Mouse (Mus musculus): ENCODE measurements at regions not wholly inside any gene's neighbourhood (a gene's known extent, or its start where the extent isn't known, plus 50 kb on each side); places are given as distances from the start of the nearest gene placed in this dataset.
"Not testable (repeated sequence)": the region's sequence is repeated elsewhere in the genome, so short reads cannot be mapped to it uniquely, and the experiment has no call there.

GRCm38 (mm10) chr17:4610481-4610880, 383.7 kb upstream of the Arid1b start:
- no peak for DNase-seq

DNA sequence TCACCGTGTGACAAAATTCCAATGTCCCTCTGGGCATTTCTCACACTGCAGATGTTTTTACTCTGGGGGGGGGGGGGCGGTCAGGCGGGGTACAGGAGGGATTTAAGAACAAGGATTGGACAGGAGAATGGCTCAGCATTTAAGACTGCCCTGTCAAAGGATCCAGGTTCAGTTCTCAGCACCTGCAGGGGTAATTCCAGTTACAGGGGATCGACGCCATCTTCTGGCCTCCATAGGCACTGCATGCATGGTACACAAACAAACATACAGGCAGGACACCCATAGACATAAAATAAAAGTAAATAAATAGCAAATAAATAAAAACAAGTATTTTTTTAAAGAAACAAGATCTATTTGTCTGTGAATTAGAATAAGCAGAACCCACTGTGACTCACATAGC, 383.1 kb upstream of the Arid1b start:
- no peak for DNase-seq

DNA sequence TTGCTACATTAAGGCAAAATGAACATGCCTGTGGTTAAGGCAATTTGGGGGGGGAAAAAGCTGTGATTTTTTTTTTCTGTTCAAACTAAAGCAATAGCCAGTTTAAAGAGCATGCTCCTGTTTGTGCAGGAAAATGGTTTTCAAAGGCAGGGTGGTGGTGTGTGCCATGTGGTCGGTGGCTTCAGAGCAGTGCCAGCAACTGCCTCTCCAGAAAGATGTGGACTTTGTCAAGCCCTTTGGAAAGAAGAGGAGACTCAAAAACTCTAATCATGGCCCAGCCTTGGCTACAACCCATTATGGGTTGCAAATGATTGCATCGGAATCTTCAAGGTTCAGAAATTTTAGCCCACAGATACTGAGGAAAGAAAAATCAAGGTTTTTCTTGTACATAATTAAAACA, 382.4 kb upstream of the Arid1b start:
- no peak for DNase-seq

DNA sequence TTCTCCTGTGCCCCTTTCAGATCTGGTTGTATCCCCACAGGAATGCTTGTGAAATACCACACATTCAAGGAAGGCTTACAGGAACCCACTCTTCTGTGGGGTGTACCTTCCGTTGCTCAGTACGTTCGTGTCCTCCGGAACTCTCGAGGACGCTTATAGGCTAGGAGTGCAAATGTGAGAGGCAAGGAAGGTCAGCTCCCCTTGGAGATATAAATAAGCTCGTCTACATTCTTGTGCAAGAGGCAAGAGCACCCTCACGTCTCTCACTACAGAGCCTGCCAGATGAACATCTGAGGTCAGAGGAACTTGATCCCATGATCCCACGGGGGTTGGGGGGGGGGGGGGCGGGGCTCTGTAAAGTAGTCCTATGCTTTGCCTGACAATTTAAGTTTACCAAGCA, 382.0 kb upstream of the Arid1b start:
- no peak for DNase-seq

DNA sequence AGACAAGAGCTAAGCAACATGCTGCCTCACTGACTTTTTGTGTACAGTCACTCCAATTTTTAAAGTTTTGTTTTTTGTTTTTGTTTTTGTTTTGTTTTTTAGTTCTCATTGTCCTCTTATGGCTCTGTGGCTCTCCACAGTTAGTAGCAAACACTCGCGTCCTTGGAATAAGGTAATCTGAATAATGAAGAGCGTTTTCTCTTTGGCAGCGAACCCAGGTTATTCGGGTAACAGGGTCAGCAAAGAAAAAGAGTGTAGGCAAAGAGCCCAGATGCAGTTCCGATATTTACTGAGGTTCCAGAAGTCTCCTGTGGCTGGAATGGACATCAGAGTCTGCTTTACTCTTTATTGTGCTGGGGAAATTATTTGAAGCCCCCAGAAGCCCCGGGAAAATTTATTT, 381.4 kb upstream of the Arid1b start:
- no peak for DNase-seq

- no peak for DNase-seq
Measured at GRCm38 (mm10) chr17:4620361-4620760, 373.8 kb upstream of the Arid1b start.

DNA sequence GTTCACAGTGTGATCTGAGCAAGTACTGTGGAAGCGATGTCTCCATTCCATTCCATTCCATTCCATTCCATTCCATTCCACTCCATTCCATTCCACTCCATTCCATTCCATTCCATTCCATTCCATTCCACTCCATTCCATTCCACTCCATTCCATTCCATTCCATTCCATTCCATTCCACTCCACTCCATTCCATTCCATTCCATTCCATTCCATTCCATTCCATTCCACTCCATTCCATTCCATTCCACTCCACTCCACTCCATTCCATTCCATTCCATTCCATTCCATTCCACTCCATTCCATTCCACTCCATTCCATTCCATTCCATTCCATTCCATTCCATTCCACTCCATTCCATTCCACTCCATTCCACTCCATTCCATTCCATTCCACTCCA, 368.0 kb upstream of the Arid1b start:
- not testable (repeated sequence) for DNase-seq

DNA sequence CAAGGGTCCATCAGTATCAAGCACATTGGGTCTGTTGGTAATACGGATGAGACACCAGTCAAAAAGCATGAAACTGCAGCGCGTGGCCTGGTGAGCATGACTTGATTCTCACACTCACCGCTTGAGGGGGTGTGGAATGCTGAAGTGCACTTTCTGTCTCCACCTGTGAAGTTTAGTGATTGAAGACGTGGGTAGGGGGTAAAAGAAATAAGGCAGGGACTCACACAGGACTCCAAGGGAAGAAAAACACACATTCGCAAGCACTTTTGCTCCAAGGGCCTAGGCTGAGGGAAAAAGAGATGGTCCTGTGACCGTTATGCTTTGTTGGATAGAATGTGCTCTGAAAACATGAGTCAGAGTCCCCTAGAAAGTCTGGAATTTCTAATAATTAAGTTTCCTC, 366.6 kb upstream of the Arid1b start:
- no peak for DNase-seq

DNA sequence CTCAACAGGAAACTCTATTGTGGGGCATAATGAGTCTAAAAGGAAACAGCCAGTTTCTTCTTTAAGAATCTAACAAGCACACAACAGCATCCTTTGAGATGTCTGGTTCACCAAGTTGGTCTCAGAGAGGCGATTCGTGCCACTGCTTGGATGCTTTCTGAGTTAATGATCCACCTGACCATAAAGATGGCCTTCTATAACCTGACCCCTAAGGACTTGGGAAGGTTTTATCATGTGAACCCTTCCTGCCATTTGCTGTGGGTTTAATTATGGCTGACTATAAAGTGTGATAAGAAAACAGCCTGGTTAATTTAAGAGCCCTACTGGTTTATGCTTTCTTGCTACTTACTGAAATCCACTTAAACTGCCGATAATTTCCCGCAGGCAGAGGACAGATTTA, 363.0 kb upstream of the Arid1b start:
- no peak for DNase-seq

DNA sequence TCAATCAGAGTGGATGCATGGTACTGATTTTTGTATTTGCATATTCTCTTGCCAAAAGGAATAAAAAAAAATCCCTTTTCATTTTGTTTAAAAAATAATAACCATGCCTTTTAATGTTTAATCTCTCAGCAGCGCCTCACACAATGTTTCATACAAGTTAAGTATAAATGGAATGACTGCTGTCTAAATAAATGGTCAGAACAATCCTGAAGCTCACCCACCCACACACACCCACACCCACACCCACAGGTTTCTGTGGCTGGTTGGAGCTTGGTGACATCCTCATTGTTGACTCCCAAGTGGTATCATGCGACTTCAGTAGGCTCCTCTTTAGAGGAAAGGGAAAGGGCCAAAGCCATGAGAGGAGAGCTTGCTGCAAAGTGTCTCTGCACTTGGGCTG, 361.6 kb upstream of the Arid1b start:
- DNase-seq: no peak

DNA sequence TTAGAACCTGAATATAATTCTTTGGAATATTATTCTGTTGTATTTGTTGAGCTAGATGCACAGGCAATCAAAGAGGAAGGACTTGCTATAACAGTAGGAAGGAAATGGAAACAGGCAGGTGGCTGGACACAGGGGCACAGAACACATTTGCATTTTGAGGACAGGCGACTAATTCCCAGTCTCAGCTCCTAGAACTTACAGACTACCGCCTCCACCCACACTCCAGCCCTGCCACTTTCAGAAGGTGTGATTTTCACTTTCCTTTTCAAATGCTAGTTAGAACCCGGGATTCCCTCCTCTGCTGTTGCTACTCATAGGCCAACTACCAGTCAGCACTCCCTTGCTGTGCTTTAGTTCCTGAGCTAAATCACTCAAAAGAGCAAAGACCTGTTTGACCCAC, 360.4 kb upstream of the Arid1b start:
- DNase-seq: no peak

- DNase-seq: no peak
Measured at GRCm38 (mm10) chr17:4636796-4637353, 357.3 kb upstream of the Arid1b start.

DNA sequence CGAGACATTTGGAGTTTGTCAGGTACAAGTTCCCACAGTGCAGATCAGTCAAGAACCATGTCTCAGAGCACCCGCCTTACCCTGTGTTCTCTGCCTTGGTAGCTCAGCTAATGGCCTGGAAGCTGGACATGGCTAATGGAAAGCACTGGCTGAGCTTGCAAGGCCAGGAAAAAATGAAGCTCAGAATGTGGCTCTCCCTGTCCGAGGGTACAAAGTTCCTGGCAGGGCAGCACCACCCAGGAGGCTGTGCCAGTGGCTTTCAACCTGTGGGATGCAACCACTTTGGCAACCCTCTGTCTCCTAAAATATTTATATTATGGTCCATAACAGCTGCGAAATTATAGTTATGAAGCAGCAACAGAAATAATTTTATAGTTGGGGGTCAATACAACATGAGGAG, 354.6 kb upstream of the Arid1b start:
- DNase-seq: no peak

GRCm38 (mm10) chr17:4640555-4640954, 353.6 kb upstream of the Arid1b start:
- DNase-seq: no peak

DNA sequence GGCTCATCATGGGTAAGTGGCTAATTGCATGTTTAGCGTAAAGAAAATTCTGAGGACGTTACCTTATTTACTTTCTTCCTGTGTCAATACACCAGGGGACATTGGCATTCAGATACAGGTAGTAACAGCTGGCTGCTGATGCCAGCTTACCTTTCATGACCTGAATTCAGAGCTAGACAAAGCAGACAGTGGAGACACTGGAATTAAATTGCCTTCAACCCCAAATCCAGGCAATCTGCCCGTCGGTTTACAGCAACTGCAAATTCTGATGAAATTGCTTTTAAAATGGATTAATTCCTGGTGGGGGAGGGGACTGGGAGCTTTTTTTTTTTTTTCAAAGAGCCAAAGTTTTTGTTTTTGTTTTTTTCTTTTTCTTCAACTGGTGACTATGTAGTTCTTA, 353.0 kb upstream of the Arid1b start:
- DNase-seq: no peak

GRCm38 (mm10) chr17:4642046-4642445, 352.1 kb upstream of the Arid1b start:
- no peak for DNase-seq

DNA sequence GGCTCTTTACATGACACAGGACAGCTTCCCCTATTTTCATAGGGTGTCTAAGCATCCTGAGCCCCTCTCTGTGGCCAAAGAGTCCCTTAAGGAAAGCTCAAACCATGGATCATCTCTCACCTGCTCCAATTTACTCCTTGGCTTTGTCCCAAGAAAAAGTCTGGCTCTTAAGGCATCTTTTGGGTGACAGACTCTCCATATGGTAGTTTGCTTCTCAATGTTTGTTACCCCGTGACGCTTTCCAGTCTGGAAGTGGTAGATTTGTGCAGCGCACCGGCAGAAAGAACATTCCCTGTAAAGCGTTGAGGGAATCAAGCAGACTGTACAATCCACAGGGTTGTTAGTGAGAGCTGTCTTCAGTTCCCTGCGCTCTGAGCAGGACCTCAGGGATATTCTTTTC, 350.8 kb upstream of the Arid1b start:
- no peak for DNase-seq

GRCm38 (mm10) chr17:4648603-4649002, 345.5 kb upstream of the Arid1b start:
- no peak for DNase-seq

DNA sequence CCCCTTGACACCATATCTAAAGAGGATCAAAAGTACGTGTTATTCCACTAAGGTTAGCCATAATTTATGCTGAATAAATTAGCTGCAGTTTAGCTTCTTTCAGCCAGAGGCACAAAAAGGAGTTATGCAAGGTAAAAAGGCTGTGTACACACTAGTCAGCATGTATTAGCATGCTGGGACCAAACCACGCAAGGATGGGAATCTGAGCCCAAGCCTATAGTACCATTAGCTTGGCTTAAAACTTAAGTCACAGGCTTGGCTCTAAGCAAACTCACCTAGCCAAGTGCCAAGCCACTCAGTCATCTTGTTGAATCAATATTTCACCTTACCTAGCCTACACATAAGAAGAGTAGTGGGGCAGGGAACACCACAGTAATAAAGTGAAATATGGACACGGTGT, 339.9 kb upstream of the Arid1b start:
- DNase-seq: no peak

GRCm38 (mm10) chr17:4661996-4662395, 332.1 kb upstream of the Arid1b start:
- no peak for DNase-seq

GRCm38 (mm10) chr17:4668511-4668910, 325.6 kb upstream of the Arid1b start:
- DNase-seq: no peak

DNA sequence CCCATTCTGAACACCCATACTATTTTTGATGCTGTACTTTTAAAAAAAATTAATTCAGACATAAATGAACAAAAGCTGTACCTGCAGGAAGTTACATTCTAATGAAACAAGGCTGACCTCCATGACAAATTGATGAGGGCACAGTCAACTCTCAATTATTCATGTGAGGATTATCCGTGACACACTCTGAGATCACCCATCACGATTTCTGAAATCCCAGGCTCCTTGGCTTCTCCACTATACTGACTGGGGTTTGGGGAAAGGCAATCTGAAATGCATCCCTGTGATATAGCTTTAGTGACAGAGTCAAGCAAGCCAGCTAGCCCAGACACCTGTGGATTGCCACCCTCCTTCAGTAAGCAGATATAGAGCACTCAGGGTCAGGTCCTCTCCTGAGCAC, 320.9 kb upstream of the Arid1b start:
- DNase-seq: no peak

DNA sequence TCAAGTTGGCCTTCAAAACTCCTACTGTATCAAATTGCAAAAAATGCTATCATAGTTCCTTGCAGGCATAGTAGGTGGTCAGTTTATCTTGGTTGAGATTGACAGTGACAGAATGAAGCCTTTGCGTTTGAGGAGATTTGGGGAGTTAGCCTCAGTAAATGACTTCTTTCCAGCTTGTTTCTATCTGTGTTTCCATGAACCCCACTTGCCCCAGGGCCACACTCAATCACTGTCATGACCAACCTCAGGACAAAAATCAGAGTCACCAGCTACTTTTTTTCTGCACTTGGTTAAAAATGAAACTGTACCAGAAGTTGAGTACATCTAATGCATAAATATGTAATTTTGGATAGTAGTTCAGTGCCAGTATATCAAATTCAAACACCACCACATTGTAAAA, 287.7 kb upstream of the Arid1b start:
- no peak for DNase-seq

DNA sequence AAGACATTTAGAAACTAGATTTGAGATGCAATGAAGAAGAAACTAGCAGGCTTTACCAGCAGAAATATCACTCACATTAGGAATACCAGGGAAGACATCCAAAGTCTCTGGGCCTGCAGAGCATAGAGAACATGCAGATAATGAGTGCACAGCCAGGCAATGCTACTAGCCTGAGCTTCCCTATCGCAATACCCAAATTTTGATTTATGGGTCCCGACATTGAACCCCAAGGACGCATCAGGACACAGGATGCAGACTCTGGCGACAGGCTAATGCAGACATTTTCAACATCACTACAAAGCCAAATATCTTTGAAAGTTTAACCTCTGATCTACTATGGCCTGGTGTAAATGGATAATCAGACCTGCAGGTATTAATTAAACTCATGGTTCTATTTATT, 273.1 kb upstream of the Arid1b start:
- no peak for DNase-seq

DNA sequence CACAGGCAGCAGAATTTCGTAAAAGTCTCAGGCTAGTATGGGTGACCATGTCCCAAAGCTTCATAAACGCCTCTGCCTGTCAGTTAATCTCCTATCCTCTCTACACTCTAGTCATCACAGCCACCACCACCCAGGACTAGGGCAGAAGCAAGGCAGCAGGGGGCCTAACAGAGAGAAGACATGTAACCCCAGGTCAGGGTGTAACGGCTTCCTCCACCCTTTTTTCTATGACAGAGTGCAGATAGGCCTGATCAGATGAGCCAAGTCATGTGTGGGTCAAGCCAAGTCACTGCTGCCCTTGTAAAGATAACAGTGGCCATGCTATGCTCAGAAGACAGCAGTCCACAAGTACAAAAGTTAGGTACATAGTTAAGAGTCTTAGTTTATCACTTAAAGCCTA, 270.1 kb upstream of the Arid1b start:
- no peak for DNase-seq

DNA sequence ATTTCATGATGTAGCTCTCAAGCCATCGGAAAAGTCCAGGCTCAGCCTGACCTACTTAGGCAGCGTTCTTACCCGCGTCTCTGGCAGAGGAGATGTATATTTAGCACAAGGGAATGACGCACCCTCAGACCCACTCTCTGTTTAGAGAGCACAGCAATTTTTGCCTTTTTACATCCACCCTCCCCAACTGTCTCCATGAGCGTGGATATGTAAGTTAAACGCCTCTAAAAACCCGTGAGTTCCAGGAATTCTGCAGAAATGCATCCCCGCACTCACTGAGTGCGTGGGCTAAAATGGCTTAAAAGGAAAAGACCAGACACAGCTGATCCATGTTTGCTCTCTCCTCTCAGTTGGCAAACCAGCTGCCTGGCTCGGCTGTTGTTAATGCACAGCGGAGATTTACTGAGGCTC, 267.8 kb upstream of the Arid1b start:
- peak; percentile 13 for DNase-seq

All from right cerebral cortex, postnatal 4 days (tissue).